Mouse (Mus musculus) macrophage (primary cell): ENCODE results near the gene Hist1h3b. TPM values are rescaled to one million over a fixed set of nuclear protein-coding genes. Genes with fewer than 3 reads are reported as not detected.
"Not testable (repeated sequence)": the region's sequence is repeated elsewhere in the genome, so short reads cannot be mapped to it uniquely, and the experiment has no call there.

Source experiments
- H3K27ac ChIP-seq: fragments of 350-480 bp; formaldehyde crosslinking; 2 replicates; pipeline ENCODE4 v1.9.0; 2021
- H3K36me3 ChIP-seq: fragments of 350-480 bp; formaldehyde crosslinking; 2 replicates; pipeline ENCODE4 v1.9.0; 2021; ENCODE audit errors: inconsistent target
- H3K4me3 ChIP-seq: fragments of 350-480 bp; formaldehyde crosslinking; 2 replicates; pipeline ENCODE4 v1.9.0; 2021; ENCODE audit errors: inconsistent target
- H3K79me2 ChIP-seq: fragments of 350-480 bp; formaldehyde crosslinking; 2 replicates; pipeline ENCODE4 v1.9.0; 2021; ENCODE audit errors: inconsistent target
- WGBS: methylation state at CpG from one replicate; pipeline ENCODE4 v1.1.7; 2026; ENCODE audit warnings: inconsistent platforms; ENCODE audit not compliant: missing documents; 5-methylcytosine and 5-hydroxymethylcytosine counted together
- polyA plus RNA-seq: library from polyadenylated mRNA; stranded (reverse); fragments of 250-400 nt; gene quantifications from 3 replicates; pipeline ENCODE4 v1.2.4, GENCODE M21; 2018; ENCODE audit warnings: inconsistent platforms

The Hist1h3b gene
- polyA plus RNA-seq, 1 experiment from 2014 or later: not detected

DNA sequence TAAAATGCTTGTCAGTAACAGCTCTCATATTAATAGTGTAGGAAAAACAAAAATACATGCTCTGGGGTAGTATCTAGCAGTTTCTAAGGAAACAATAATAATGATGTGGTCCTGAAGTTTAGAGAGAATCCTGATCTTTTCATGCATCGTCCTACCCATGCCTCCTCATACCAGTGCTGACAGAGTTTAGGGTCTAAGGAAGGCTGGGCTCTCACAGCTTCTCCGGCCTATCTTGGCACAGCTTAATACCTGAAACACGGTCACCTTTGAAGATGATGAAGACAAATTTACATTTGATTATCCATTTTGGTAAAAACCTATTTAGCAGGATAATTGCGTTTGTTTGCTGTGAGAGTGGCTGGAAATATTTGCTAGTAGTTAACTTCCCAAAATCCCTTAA, 8.1 kb upstream of the Hist1h3b start:
- H3K79me2 ChIP-seq: no peaks in the 10 kb centered on the region
- WGBS: 89% methylated on average over 4 of the region's 4 CpGs
- peak overlapping the region; percentile 25; the same call in 1 of the 2 replicates for H3K4me3 ChIP-seq
- no peaks in the 10 kb centered on the region for H3K36me3 ChIP-seq
- peak overlapping the region; percentile 53 for H3K27ac ChIP-seq

DNA sequence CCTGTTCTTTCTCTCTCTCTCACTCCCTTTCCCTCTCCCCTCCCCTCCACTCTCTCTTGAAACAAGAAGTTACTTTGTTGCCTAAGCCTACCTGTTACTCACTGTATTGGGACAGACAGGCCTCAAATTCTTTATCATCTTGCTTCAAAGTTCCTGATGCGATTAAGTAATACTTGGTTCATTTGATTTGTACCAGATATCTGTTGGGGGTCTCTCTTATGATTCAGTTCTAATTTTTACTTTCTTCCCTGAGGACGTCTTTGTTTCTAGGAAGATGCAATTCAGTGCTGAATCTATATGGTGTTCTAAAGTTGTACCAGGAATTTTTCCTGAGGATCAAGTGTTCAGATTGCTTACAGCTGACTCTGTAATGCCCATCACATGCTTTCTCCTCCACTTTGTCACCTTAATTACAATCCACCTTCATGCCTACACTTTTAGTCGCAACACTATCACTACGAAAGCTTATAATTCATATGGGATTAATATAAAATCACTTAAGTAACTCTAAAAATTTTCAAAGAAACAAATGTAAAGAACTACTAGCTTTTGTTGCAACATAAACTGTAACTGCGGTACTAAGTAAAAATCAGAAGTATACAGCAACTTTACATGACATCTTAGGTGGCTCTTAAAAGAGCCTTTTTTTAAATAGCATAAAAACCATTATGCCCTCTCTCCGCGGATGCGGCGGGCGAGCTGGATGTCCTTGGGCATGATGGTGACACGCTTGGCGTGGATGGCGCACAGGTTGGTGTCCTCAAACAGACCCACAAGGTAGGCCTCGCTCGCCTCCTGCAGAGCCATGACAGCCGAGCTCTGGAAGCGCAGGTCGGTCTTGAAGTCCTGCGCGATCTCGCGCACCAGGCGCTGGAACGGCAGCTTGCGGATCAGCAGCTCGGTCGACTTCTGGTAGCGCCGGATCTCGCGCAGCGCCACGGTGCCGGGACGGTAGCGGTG, 7.4 kb upstream of the Hist1h3b start:
- WGBS: 13% methylated on average over 10 of the region's 36 CpGs
- Histone ChIP-seq H3K27ac (peak overlapping the region; percentile 53), H3K36me3 (no peaks in the 10 kb centered on the region), H3K79me2 (no peaks in the 10 kb centered on the region), H3K4me3 (peak overlapping the region; percentile 25)

DNA sequence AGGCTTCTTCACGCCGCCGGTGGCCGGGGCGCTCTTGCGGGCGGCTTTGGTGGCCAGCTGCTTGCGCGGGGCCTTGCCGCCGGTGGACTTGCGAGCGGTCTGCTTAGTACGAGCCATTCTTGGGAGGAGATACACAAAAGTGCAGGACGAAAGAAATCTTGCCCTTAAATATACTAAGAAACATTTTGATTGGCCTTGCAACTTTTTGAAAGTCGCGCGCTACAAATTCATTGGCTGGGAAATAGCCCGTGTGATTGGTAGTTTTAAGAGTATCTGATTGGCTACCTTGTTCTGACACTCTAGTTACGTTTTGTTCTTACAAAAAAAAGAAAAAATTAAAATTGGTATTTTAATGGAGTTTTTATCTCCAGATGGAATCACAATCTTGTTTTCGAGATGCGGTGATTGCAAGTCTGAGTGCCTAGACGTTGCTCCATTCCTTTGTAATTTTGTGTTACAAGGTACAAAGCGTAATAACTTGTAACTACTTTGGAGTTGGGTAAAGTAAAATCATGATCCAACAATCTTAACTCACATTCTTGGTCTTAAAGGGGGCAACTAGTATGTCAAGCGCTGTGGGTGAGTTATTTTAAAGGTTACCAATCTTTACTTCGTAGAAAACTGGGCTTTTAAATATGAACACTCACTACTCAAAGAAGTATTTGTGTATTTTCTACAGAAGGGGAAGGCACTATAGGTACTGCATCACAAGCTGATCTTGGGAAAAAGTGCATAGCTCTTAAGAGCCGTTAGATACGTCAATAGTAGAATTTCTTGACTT, 6.5 kb upstream of the Hist1h3b start, which contains the start of gene Hist1h3c:
TSS of gene Hist1h3c (minus strand) at position 222 of the 781 bp plus-strand sequence.
- 2% methylated on average over 21 of the region's 28 CpGs for WGBS
- Histone ChIP-seq H3K4me3 (peak within 1 kb of the TSS; percentile 25), H3K27ac (peak within 1 kb of the TSS; percentile 93), H3K36me3 (no peaks in the 10 kb centered on the region), H3K79me2 (no peaks in the 10 kb centered on the region)

DNA sequence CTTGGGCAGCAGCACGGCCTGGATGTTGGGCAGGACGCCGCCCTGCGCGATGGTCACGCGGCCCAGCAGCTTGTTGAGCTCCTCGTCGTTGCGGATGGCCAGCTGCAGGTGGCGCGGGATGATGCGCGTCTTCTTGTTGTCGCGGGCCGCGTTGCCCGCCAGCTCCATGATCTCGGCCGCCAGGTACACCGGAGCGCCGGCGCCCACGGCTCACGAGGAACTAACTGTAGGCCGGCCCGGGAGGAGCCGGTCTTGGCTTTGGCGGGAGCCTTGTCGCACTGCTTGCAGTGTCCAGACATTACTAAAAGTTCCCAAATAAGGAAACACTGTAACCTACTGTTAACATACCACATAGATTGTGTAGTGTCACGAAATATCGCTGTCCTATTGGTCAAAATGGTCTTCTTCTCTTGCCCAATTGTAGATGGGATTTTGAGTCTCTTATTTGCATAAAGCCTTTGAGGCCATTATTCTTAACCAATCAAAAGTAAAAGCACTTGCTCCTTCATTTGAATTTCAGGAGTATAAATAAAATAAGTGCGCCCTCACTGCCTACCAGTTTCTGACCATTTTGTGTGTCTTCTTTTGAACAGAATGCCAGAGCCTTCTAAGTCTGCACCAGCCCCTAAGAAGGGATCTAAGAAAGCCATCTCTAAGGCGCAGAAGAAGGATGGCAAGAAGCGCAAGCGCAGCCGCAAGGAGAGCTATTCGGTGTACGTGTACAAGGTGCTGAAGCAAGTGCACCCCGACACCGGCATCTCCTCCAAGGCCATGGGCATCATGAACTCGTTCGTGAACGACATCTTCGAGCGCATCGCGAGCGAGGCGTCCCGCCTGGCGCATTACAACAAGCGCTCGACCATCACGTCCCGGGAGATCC, 5.6 kb upstream of the Hist1h3b start, which contains the start of gene Hist1h2bb:
TSS of gene Hist1h2bb (plus strand) at position 534 of the 880 bp plus-strand sequence.
- under 1% methylated on average over 30 of the region's 58 CpGs for WGBS
- H3K4me3 ChIP-seq: peak within 1 kb of the TSS; percentile 15; the same call in 1 of the 2 replicates
- not testable (repeated sequence) for H3K36me3 ChIP-seq, H3K79me2 ChIP-seq
- peak within 1 kb of the TSS; percentile 93 for H3K27ac ChIP-seq

DNA sequence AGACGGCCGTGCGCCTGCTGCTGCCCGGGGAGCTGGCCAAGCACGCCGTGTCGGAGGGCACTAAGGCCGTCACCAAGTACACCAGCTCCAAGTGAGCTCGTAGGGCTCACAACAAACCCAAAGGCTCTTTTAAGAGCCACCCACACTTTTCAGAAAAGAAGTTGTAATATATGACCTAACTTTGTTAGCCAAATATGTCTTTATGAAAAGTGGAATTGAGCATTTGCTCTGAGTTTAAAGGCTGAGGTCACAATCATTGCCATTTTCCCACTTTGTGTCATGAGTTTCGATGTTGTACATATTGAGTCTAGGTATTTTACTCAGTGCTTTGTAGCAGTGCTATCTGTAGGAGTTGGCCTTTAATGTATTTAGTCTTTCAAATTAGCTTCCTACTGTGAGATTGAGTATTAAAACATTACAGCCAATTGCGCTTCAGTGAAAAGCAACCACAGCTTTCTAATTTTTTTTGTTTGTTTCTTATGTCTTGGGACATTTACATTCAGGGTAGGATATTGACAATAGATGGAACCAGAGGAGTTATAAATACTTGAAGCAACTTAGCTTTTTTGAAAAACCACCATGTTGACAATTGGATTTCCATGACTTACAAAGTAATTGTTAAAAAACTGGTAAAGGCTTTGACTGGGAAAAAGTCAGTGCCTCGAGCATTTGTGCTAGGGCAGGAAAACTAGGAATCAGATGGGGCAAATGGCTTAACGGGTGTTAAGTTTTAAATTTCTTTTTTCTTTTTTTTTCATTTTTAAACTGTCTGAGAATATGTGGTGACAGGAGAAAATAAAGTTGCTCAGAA, 4.8 kb upstream of the Hist1h3b start:
- no peaks in the 10 kb centered on the region for H3K79me2 ChIP-seq
- 14% methylated on average over 10 of the region's 13 CpGs for WGBS
- no peaks in the 10 kb centered on the region for H3K36me3 ChIP-seq
- H3K4me3 ChIP-seq: no peak overlapping the region; the same call in 1 of the 2 replicates
- H3K27ac ChIP-seq: peak overlapping the region; percentile 93

DNA sequence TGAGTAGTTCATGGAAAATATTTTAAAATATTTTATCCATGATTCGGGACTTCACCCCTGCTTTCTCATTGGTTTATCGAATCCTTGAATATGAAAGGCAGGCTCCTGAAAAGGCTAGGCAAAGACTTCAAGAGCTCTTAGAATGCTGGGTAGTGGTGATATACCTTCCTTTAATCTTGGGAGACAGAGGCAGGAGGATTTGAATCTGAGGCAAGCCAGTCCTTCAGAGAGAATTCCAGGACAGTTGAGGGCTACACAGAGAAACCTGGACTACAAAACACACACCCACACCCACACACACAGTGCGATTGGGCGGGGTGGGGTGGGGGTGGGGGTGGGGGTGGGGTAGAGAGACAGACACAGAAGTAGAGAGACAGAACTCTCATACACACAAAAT, 4.2 kb upstream of the Hist1h3b start:
- no peaks in the 10 kb centered on the region for H3K79me2 ChIP-seq
- 25% methylated on average over 4 of the region's 4 CpGs for WGBS
- H3K27ac ChIP-seq: peak overlapping the region; percentile 93
- H3K36me3 ChIP-seq: no peaks in the 10 kb centered on the region
- no peak overlapping the region for H3K4me3 ChIP-seq

DNA sequence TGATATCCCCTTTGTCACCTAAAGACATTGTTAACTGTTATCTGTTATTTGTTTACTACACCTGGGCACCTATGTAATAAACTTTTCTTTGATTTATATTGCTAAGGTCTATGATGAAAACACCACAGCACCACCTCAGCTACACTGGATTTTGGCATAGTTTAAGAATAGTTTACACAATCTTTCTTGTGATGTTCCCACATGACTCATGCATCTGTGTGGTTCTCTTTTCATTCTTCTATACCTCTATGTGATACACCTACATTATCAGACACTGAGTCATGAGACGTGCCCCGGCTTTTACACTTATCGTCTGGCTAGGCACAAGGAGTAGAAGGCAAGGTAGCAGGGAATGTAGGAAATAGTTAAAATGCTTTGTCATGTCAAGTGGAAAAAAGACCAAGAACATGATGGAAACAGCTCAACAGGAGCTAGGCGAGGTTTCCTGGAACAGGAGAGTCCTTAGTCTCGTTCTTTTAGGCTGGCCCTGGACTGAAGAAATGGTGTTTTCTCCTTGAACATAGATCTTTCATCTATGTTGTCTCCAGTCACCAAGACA, 2.4 kb upstream of the Hist1h3b start:
- WGBS: 97% methylated on average over 5 of the region's 5 CpGs
- Histone ChIP-seq H3K79me2 (no peaks in the 10 kb centered on the region), H3K36me3 (no peaks in the 10 kb centered on the region), H3K4me3 (no peak overlapping the region), H3K27ac (peak overlapping the region; percentile 55)

DNA sequence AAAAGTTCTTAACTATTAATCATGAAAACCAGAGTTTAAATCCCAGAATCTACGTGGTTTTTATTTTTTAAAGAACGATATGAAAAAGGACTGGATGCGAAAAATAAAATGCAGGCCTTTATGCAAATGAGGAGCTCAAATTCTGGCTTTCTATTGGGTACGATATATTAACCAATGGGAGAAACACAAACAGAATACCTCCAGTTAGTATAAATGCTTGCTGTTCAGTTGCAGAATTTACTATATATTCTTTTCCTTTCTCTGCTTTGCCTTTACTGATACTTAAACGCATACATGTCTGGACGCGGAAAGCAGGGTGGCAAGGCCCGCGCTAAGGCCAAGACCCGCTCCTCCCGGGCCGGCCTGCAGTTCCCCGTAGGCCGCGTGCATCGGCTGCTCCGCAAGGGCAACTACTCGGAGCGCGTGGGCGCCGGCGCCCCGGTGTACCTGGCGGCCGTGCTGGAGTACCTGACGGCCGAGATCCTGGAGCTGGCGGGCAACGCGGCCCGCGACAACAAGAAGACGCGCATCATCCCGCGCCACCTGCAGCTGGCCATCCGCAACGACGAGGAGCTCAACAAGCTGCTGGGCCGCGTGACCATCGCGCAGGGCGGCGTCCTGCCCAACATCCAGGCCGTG, 1.1 kb upstream of the Hist1h3b start, which contains the start of gene Hist1h2ab:
TSS of gene Hist1h2ab (plus strand) at position 288 of the 639 bp plus-strand sequence.
- WGBS: 3% methylated on average over 13 of the region's 47 CpGs
- H3K4me3 ChIP-seq: peak within 1 kb of the TSS; percentile 10; the same call in 1 of the 2 replicates
- H3K27ac ChIP-seq: peak within 1 kb of the TSS; percentile 80
- H3K36me3 ChIP-seq, H3K79me2 ChIP-seq: not testable (repeated sequence)

DNA sequence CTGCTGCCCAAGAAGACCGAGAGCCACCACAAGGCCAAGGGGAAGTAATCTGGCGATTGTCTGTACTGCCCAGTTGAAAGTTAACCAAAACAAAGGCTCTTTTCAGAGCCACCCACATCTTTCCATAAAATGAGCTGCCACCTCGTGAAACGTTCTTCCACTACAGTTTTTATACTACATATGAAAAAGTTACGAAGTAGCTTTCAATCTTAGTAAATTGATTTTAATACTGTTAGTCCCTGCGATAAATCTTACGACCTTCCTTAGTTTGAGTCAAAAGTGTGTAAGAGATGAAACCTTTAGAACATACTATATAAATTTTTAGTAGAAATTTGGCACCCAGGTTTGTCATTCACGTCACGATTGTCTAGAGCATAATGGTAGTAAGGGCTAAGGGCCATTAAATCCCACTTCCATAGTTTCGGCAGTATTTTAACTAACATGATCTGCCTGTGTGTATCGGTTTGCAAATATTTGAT, 550 bp upstream of the Hist1h3b start:
- H3K4me3 ChIP-seq: peak overlapping the region; percentile 10; the same call in 1 of the 2 replicates
- H3K79me2 ChIP-seq: no peaks in the 10 kb centered on the region
- H3K27ac ChIP-seq: peak overlapping the region; percentile 80
- 0% methylated on average over 11 of the region's 11 CpGs for WGBS
- no peaks in the 10 kb centered on the region for H3K36me3 ChIP-seq

DNA sequence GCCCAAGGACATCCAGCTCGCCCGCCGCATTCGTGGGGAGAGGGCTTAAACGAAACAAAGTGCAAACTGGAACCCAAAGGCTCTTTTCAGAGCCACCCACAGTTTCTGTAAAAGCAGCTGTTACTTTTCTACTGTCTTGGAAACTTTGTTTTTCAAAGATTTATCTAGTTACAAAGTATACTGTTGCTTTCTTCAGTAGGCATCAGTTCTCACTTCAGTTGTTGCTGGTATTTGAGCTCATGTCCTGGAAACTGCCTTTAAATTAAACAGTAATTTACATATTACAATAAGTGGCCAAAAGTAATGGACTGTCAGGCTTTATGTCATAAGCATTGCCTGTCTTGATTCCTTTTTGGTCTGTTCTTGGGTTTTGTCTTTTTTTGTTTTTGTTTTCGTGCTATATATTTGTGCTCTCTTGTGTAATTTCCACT, 690 bp downstream of the Hist1h3b start:
- H3K4me3 ChIP-seq: peak overlapping the region; percentile 14
- H3K79me2 ChIP-seq: no peaks in the 10 kb centered on the region
- 23% methylated on average over 6 of the region's 6 CpGs for WGBS
- H3K36me3 ChIP-seq: no peaks in the 10 kb centered on the region
- peak overlapping the region; percentile 47 for H3K27ac ChIP-seq

DNA sequence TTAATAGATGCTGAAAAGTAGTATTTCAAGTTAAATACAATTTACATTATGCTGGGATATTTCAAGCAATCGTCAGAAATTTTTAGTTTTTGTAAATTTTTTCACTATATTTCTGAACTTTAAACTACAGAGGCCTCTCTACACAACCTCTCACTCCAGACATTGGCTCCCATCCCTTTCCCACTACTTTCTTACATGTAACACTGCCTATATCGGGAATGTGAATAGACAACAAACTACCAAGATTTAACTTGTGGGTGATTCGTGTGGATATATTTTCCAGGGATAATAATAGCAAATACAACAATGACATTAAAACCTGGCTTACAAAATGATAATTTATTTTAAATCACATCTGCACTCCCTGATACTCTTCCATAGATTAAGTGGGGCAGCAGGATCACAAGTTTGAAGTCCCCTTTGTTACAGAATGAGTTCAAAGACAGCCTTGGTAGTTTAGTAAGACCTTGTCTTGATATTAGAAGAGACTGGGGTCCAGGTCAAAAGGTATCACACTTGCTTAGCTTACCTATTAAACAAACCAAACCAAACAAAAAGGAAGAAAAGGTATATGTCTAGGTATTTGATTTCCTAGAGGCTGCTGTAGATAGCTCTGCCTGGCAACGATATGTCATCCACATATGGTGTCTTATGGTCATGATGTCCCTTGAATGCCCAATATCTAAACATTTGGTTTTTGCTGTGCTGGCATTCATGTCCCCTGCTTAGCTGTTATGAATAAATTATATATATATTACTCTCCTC, 1.4 kb downstream of the Hist1h3b start:
- H3K27ac ChIP-seq: peak overlapping the region; percentile 47
- peak overlapping the region; percentile 14 for H3K4me3 ChIP-seq
- 75% methylated on average over 4 of the region's 4 CpGs for WGBS
- no peaks in the 10 kb centered on the region for H3K79me2 ChIP-seq
- no peaks in the 10 kb centered on the region for H3K36me3 ChIP-seq

DNA sequence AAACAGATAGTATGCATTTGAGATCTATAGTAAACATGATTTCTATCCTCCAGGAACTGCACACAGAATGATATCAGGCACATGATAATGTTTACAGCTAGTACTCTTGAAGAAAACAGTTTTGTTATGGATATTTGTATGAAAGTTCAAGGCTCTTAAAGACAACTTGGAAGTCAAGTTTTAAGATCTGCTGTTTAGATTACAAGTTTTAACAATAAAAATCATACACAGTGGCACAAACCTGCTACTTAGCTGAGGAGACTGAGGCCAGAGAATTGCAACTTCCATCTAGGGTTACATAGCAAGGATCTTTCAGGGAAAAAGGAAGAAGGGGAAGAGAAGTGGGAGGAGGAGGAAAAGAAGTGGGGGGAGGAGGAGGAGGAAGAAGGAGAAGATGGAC, 2.9 kb downstream of the Hist1h3b start:
- 0 out of 2 replicates have a peak overlapping the region, but pooled peaks have one; percentile 24 for H3K27ac ChIP-seq
- H3K4me3 ChIP-seq: no peak overlapping the region
- no peaks in the 10 kb centered on the region for H3K79me2 ChIP-seq
- H3K36me3 ChIP-seq: no peaks in the 10 kb centered on the region
